Mouse (Mus musculus) myocyte (in vitro differentiated cells): ENCODE results near the gene Stpg3. TPM values are rescaled to one million over a fixed set of nuclear protein-coding genes. Genes with fewer than 3 reads are reported as not detected.

Source experiments
- H3K27me3 ChIP-seq: one replicate; pipeline ENCODE4 v1.6.1; 2011; ENCODE audit not compliant: control insufficient read depth, insufficient read depth, insufficient read length
- H3K36me3 ChIP-seq: one replicate; pipeline ENCODE4 v1.6.1; 2011; ENCODE audit not compliant: control insufficient read depth, insufficient read depth
- H3K4me2 ChIP-seq: one replicate; pipeline ENCODE4 v1.6.1; 2011; ENCODE audit warnings: low read depth, control low read depth
- H3K4me3 ChIP-seq: one replicate; pipeline ENCODE4 v1.5.1; 2011; ENCODE audit warnings: mild to moderate bottlenecking, control low read depth, moderate library complexity
- H3K79me2 ChIP-seq: one replicate; pipeline ENCODE4 v1.6.1; 2011; ENCODE audit not compliant: control insufficient read depth, insufficient read depth
- H3ac ChIP-seq: one replicate; pipeline ENCODE4 v1.6.1; 2011; ENCODE audit not compliant: control insufficient read depth, insufficient read length
- CEBPB ChIP-seq: IDR thresholded peaks from 2 replicates; pipeline ENCODE4 v1.6.1; 2011; ENCODE audit warnings: mild to moderate bottlenecking, moderate library complexity; ENCODE audit not compliant: poor library complexity, insufficient read depth, severe bottlenecking
- E2F4 ChIP-seq: IDR thresholded peaks from one replicate; pipeline ENCODE4 v1.6.1; 2011; ENCODE audit warnings: mild to moderate bottlenecking, control low read depth, moderate library complexity; ENCODE audit not compliant: insufficient read depth
- MAX ChIP-seq: IDR thresholded peaks from one replicate; pipeline ENCODE4 v1.6.1; 2011; ENCODE audit warnings: low read depth, mild to moderate bottlenecking, control low read depth
- MYOD1 ChIP-seq, 3 experiments: IDR thresholded peaks; one replicate each; pipeline ENCODE4 v1.6.1; 2011; ENCODE audit warnings: control low read depth in 2 of 3, low read depth in 2 of 3, mild to moderate bottlenecking in 2 of 3, moderate library complexity in 1 of 3; ENCODE audit not compliant: insufficient read length in 2 of 3, control insufficient read depth in 1 of 3
- MYOG ChIP-seq, 3 experiments: IDR thresholded peaks; one replicate each; pipeline ENCODE4 v1.6.1; 2011; ENCODE audit warnings: control low read depth in 2 of 3, low read depth in 2 of 3, mild to moderate bottlenecking in 2 of 3; ENCODE audit not compliant: insufficient read length in 2 of 3, control insufficient read depth in 1 of 3, insufficient read depth in 1 of 3
- POLR2A ChIP-seq: IDR thresholded peaks from one replicate; pipeline ENCODE4 v1.6.1; 2011; ENCODE audit warnings: low read depth, mild to moderate bottlenecking, control low read depth, moderate library complexity; ENCODE audit not compliant: insufficient read length
- POLR2AphosphoS2 ChIP-seq: IDR thresholded peaks from one replicate; pipeline ENCODE4 v1.6.1; 2011; ENCODE audit warnings: low read depth, control low read depth; ENCODE audit not compliant: insufficient read length
- REST ChIP-seq: IDR thresholded peaks from one replicate; pipeline ENCODE4 v1.6.1; 2011; ENCODE audit warnings: mild to moderate bottlenecking, control low read depth, moderate library complexity; ENCODE audit not compliant: insufficient read depth, insufficient read length
- SRF ChIP-seq: IDR thresholded peaks from one replicate; pipeline ENCODE4 v1.6.1; 2011; ENCODE audit warnings: low read depth; ENCODE audit not compliant: control insufficient read depth, insufficient read length
- TCF12 ChIP-seq: IDR thresholded peaks from one replicate; pipeline ENCODE4 v1.6.1; 2011; ENCODE audit warnings: mild to moderate bottlenecking, control low read depth; ENCODE audit not compliant: poor library complexity, insufficient read depth, severe bottlenecking
- TCF3 ChIP-seq: IDR thresholded peaks from one replicate; pipeline ENCODE4 v1.6.1; 2011; ENCODE audit warnings: low read depth, control low read depth; ENCODE audit not compliant: insufficient read length
- USF1 ChIP-seq: IDR thresholded peaks from one replicate; pipeline ENCODE4 v1.6.1; 2011; ENCODE audit warnings: low read depth, mild to moderate bottlenecking, control low read depth, moderate library complexity
- polyA plus RNA-seq: library from polyadenylated mRNA; unstranded; fragments of >200 nt; fragmentation: generic; extraction: Trizol; gene quantifications from one replicate; pipeline ENCODE4 v1.2.1, GENCODE M21; 2012; ENCODE audit warnings: missing spikeins

Gene Stpg3
- polyA plus RNA-seq, 1 experiment: not detected

DNA sequence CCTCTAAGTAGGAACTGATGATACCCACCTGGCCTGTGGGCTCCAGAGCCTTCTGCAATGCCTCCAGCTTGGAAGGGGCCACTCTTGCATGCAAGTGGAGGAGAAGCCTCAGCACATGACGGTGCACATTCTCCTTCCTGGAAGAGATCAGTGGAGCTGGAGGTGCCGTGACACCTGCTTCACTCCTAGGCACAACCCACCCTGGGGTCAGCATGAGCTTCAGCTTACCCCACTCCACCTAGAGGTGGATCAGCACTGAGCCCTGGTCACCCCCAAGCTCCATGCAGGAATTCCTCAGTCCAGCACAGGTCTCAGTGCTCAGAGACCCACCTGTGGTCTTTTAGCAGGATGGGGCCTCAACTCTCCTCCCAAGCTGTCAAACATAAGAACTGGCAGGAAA is 13.8 kb downstream of the Stpg3 start:
- Histone ChIP-seq H3K79me2 (no peaks in the 10 kb centered on the region), H3ac (no peak overlapping the region), H3K36me3 (peaks cover 35% of the 10 kb centered on the region), H3K4me3 (no peak overlapping the region), H3K4me2 (no peak overlapping the region), H3K27me3 (no peaks in the 10 kb centered on the region)
- TF ChIP-seq REST (no peak), MYOG (IDR thresholded peaks at IDR 0.05; ENCODE audit: control insufficient read depth in 1 of 3, insufficient read depth in 1 of 3, insufficient read length in 2 of 3, low read depth in 2 of 3) (no peak)

DNA sequence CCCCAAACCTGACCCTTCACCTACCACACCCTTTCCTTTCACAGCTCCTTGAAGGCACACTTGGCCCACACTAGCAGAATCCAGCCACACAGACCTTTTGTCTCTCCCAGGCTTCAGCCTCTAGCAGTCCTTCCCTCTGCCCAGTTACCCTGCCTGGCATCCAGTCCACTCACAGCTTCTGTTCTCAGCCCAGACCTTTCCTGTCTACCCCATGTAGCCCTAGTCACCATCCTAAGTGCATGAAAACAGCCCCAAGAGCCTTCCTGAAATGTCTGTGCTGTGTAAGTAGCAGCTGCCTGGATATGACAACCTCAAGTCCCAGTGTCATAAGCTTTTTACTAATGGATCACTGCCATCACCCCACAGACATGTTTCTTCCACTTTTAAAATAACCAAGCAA is 16.5 kb downstream of the Stpg3 start:
- Histone ChIP-seq H3K4me2 (no peak overlapping the region), H3K27me3 (no peaks in the 10 kb centered on the region), H3K79me2 (no peaks in the 10 kb centered on the region), H3ac (no peak overlapping the region), H3K36me3 (peaks cover 27% of the 10 kb centered on the region), H3K4me3 (no peak overlapping the region)
- TF ChIP-seq USF1 (no peak), CEBPB (no peak), TCF3 (no peak), POLR2AphosphoS2 (no peak), MYOG (IDR thresholded peaks at IDR 0.05; ENCODE audit: control insufficient read depth in 1 of 3, insufficient read depth in 1 of 3, insufficient read length in 2 of 3, low read depth in 2 of 3) (no peak), E2F4 (no peak), POLR2A (no peak), SRF (no peak), TCF12 (no peak), REST (no peak), MAX (no peak), MYOD1 (IDR thresholded peaks at IDR 0.05; ENCODE audit: control insufficient read depth in 1 of 3, insufficient read length in 2 of 3, low read depth in 2 of 3) (no peak)

DNA sequence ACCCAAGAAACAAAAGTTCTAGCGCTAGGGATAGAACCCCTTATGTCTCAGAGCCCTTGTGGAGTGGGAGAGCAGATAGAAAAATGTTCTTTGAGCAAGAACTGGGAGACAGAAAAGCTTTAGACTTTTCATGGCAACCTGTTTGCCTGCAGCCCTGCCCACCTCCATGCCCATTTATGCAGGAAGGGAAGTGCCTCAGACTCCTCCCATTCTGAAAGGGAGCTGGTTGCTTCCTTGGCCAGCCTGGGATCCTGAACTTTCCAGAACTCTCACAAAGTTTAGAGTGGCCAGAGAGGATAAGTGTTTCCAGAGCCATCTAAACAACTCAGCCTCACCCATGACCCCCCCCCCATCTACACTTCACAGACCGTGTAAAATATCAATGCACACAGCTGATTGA is 17.2 kb downstream of the Stpg3 start:
- Histone ChIP-seq H3ac (no peak overlapping the region), H3K27me3 (no peaks in the 10 kb centered on the region), H3K79me2 (no peaks in the 10 kb centered on the region), H3K4me3 (peak overlapping the region; percentile 24), H3K36me3 (peaks cover 20% of the 10 kb centered on the region), H3K4me2 (peak overlapping the region; percentile 83)
- TF ChIP-seq POLR2AphosphoS2 (no peak), SRF (no peak), TCF12 (no peak), REST (no peak), MYOG (IDR thresholded peaks at IDR 0.05; ENCODE audit: control insufficient read depth in 1 of 3, insufficient read depth in 1 of 3, insufficient read length in 2 of 3, low read depth in 2 of 3) (no peak), E2F4 (no peak), MAX (no peak), TCF3 (no peak), MYOD1 (IDR thresholded peaks at IDR 0.05; ENCODE audit: control insufficient read depth in 1 of 3, insufficient read length in 2 of 3, low read depth in 2 of 3) (no peak), CEBPB (no peak), USF1 (no peak), POLR2A (no peak)

DNA sequence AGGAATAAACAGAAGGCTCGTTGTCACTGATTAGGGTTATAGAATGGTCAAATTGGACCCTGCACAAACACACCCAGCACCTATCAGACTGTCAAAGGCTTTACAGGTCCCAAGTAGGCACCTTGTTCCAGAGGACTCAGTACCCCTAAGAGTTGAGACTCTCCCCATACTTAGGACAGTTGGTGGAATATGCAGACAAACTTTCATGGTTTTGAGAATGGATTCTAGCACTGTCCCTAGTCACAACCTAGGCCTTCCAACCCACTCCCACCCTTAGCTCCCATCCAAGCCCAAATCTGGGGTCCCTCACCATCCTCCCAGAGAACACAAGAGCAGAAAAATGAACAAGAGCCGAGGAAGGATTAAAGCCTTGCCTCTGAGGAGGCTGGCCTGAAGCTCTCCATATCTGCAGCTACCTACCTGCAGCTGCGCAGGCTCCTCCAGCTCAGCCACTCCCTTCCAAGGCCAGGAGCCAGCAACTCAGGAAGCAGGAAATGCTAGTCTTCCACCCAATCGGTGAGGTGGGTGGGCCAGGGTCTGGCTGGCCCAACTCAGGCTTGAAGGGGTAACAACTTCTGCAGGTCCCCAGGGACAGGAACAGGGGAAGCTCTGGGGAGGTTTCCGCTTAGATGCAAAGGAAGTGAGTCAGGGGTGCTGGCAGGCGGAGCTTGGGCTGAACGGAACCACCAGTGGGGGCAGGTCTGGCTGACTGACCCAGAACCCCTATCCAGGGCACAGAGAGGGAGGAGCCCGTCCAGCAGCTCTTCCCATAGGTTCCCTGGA is 18.1 kb downstream of the Stpg3 start, which contains the start of gene Tor4a:
TSS of gene Tor4a (minus strand) at position 715 of the 783 bp plus-strand sequence.
- Histone ChIP-seq H3K36me3 (peaks cover 15% of the 10 kb centered on the region), H3ac (no peak within 1 kb of the TSS)

More for the DNA sequence above, 18.1 kb downstream of the Stpg3 start, which contains the start of gene Tor4a:
- no peaks in the 10 kb centered on the region for H3K79me2 ChIP-seq
- H3K4me2 ChIP-seq: peak within 1 kb of the TSS; percentile 83
- no peaks in the 10 kb centered on the region for H3K27me3 ChIP-seq
- peak within 1 kb of the TSS; percentile 24 for H3K4me3 ChIP-seq
- TF ChIP-seq TCF3: no peak
- no peak for TF ChIP-seq MYOD1 (IDR thresholded peaks at IDR 0.05; ENCODE audit: control insufficient read depth in 1 of 3, insufficient read length in 2 of 3, low read depth in 2 of 3)
- TF ChIP-seq MYOG (IDR thresholded peaks at IDR 0.05; ENCODE audit: control insufficient read depth in 1 of 3, insufficient read depth in 1 of 3, insufficient read length in 2 of 3, low read depth in 2 of 3): no peak
- no peak for TF ChIP-seq CEBPB
- TF ChIP-seq USF1: no peak
- no peak for TF ChIP-seq POLR2A
- TF ChIP-seq MAX: no peak
- TF ChIP-seq TCF12: no peak
